Mouse (Mus musculus) megakaryocyte, embryonic 14.5 days (primary cell): ENCODE measurements around the gene Opn1sw. TPM values are rescaled to one million over a fixed set of nuclear protein-coding genes. Genes with fewer than 3 reads are reported as not detected.

ENCODE experiments used
- H3K27me3 ChIP-seq: replicated peaks from 2 replicates; pipeline ENCODE3; 2012; ENCODE audit warnings: inconsistent platforms
- H3K36me3 ChIP-seq: replicated peaks from 2 replicates; pipeline ENCODE3; 2012; ENCODE audit warnings: low read length, inconsistent platforms, mixed read lengths
- H3K4me1 ChIP-seq: 2 replicates; pipeline ENCODE4 v1.6.1; 2012; ENCODE audit warnings: inconsistent platforms
- H3K4me3 ChIP-seq: replicated peaks from 2 replicates; pipeline ENCODE3; 2012; ENCODE audit warnings: moderate library complexity, mild to moderate bottlenecking, inconsistent platforms
- H3K9me3 ChIP-seq: 2 replicates; pipeline ENCODE4 v1.6.1; 2012; ENCODE audit warnings: inconsistent platforms
- FLI1 ChIP-seq: IDR thresholded peaks from 2 replicates; pipeline ENCODE4 v1.6.1; 2012; ENCODE audit warnings: low read length, inconsistent platforms, mixed read lengths
- GATA1 ChIP-seq: IDR thresholded peaks from 3 replicates; pipeline ENCODE4 v1.6.1; 2012; ENCODE audit warnings: mixed read lengths, low read length, inconsistent platforms, borderline replicate concordance
- polyA plus RNA-seq: library from polyadenylated mRNA; stranded (reverse); fragments of >175 nt; gene quantifications from 2 replicates; pipeline ENCODE4 v1.2.3, GENCODE M21; 2012; ENCODE audit warnings: low replicate concordance; ENCODE audit not compliant: insufficient read depth

Opn1sw gene
- polyA plus RNA-seq, 1 experiment, result not detected

GRCm38 (mm10) chr6:29430681-29431420 lies 42.6 kb upstream of the Opn1sw start:
- no peaks in the 10 kb centered on the region for H3K36me3 ChIP-seq
- H3K27me3 ChIP-seq, result peaks cover 96% of the 10 kb centered on the region
- TF ChIP-seq FLI1 (no peak), GATA1 (no peak)
- peaks cover 35% of the 10 kb centered on the region for H3K4me1 ChIP-seq
- no peaks in the 10 kb centered on the region for H3K9me3 ChIP-seq
- H3K4me3 ChIP-seq, result no peak overlapping the region

- Histone ChIP-seq H3K4me1 (peaks cover 8% of the 10 kb centered on the region), H3K4me3 (no peak overlapping the region), H3K36me3 (no peaks in the 10 kb centered on the region), H3K9me3 (no peaks in the 10 kb centered on the region), H3K27me3 (peaks cover 86% of the 10 kb centered on the region)
- TF ChIP-seq GATA1 (no peak), FLI1 (no peak)
Measured at GRCm38 (mm10) chr6:29428171-29428570, 39.9 kb upstream of the Opn1sw start.

GRCm38 (mm10) chr6:29426331-29426730 lies 38.1 kb upstream of the Opn1sw start:
- Histone ChIP-seq H3K4me1 (0 out of 2 replicates have a peak, but pooled peaks cover 3% of the 10 kb centered on the region), H3K9me3 (no peaks in the 10 kb centered on the region), H3K36me3 (no peaks in the 10 kb centered on the region), H3K27me3 (peaks cover 84% of the 10 kb centered on the region), H3K4me3 (no peak overlapping the region)
- no peak for TF ChIP-seq GATA1
- no peak for TF ChIP-seq FLI1

GRCm38 (mm10) chr6:29425118-29425517 lies 36.9 kb upstream of the Opn1sw start:
- H3K36me3 ChIP-seq, result no peaks in the 10 kb centered on the region
- H3K4me3 ChIP-seq, result no peak overlapping the region
- peaks cover 83% of the 10 kb centered on the region for H3K27me3 ChIP-seq
- H3K9me3 ChIP-seq, result no peaks in the 10 kb centered on the region
- TF ChIP-seq FLI1 (no peak), GATA1 (no peak)
- 0 out of 2 replicates have a peak, but pooled peaks cover 3% of the 10 kb centered on the region for H3K4me1 ChIP-seq

- Histone ChIP-seq H3K4me1 (peaks cover 2% of the 10 kb centered on the region; the same call in 1 of the 2 replicates), H3K27me3 (peaks cover 86% of the 10 kb centered on the region)
- TF ChIP-seq FLI1, result no peak
- no peak for TF ChIP-seq GATA1
Measured at GRCm38 (mm10) chr6:29420596-29420995, 32.3 kb upstream of the Opn1sw start.

GRCm38 (mm10) chr6:29415446-29415845 lies 27.2 kb upstream of the Opn1sw start:
- Histone ChIP-seq H3K9me3 (no peaks in the 10 kb centered on the region), H3K27me3 (peaks cover 83% of the 10 kb centered on the region)
- no peak for TF ChIP-seq GATA1
- no peak for TF ChIP-seq FLI1

More at GRCm38 (mm10) chr6:29420596-29420995, 32.3 kb upstream of the Opn1sw start:
- H3K36me3 ChIP-seq, result no peaks in the 10 kb centered on the region
- H3K9me3 ChIP-seq, result no peaks in the 10 kb centered on the region
- no peak overlapping the region for H3K4me3 ChIP-seq

GRCm38 (mm10) chr6:29406412-29406811 lies 18.1 kb upstream of the Opn1sw start:
- no peak overlapping the region for H3K4me3 ChIP-seq
- TF ChIP-seq FLI1 (no peak), GATA1 (no peak)
- peaks cover 72% of the 10 kb centered on the region for H3K27me3 ChIP-seq
- H3K36me3 ChIP-seq, result no peaks in the 10 kb centered on the region
- no peaks in the 10 kb centered on the region for H3K4me1 ChIP-seq
- H3K9me3 ChIP-seq, result 0 out of 2 replicates have a peak, but pooled peaks cover 4% of the 10 kb centered on the region

More at GRCm38 (mm10) chr6:29415446-29415845, 27.2 kb upstream of the Opn1sw start:
- Histone ChIP-seq H3K4me3 (no peak overlapping the region), H3K36me3 (no peaks in the 10 kb centered on the region), H3K4me1 (peaks cover 7% of the 10 kb centered on the region)

- peaks cover 82% of the 10 kb centered on the region for H3K27me3 ChIP-seq
- no peak overlapping the region for H3K4me3 ChIP-seq
- no peaks in the 10 kb centered on the region for H3K36me3 ChIP-seq
- no peak for TF ChIP-seq GATA1
- no peak for TF ChIP-seq FLI1
- H3K9me3 ChIP-seq, result peaks cover 10% of the 10 kb centered on the region; the same call in 1 of the 2 replicates
- no peaks in the 10 kb centered on the region for H3K4me1 ChIP-seq
Measured at GRCm38 (mm10) chr6:29402693-29403342, 14.6 kb upstream of the Opn1sw start.

- H3K27me3 ChIP-seq, result peaks cover 91% of the 10 kb centered on the region
Measured at GRCm38 (mm10) chr6:29399851-29400250, 11.6 kb upstream of the Opn1sw start.

GRCm38 (mm10) chr6:29397575-29397974 lies 9.3 kb upstream of the Opn1sw start:
- Histone ChIP-seq H3K36me3 (no peaks in the 10 kb centered on the region), H3K27me3 (peaks cover 91% of the 10 kb centered on the region), H3K9me3 (peaks cover 10% of the 10 kb centered on the region; the same call in 1 of the 2 replicates), H3K4me3 (no peak overlapping the region), H3K4me1 (peaks cover 14% of the 10 kb centered on the region)
- no peak for TF ChIP-seq FLI1
- TF ChIP-seq GATA1, result no peak

More at GRCm38 (mm10) chr6:29399851-29400250, 11.6 kb upstream of the Opn1sw start:
- no peak for TF ChIP-seq FLI1
- no peak for TF ChIP-seq GATA1
- no peak overlapping the region for H3K4me3 ChIP-seq
- H3K36me3 ChIP-seq, result no peaks in the 10 kb centered on the region
- peaks cover 14% of the 10 kb centered on the region for H3K4me1 ChIP-seq
- peaks cover 10% of the 10 kb centered on the region; the same call in 1 of the 2 replicates for H3K9me3 ChIP-seq
